Mouse (Mus musculus) kidney, adult 2 months (tissue): ENCODE measurements at regions not wholly inside any gene's neighbourhood (a gene's known extent, or its start where the extent isn't known, plus 50 kb on each side); places are given as distances from the start of the nearest gene placed in this dataset.

Source experiments
- CTCF ChIP-seq: fragments of 200-500 bp; conservative IDR thresholded peaks from 2 replicates; pipeline ENCODE4 v1.5.1; 2011; ENCODE audit warnings: low read depth, mild to moderate bottlenecking, control low read depth, low read length, moderate library complexity, mixed read lengths; ENCODE audit not compliant: insufficient read depth, insufficient read length
- POLR2A ChIP-seq: fragments of 200-500 bp; IDR thresholded peaks from one replicate; pipeline ENCODE4 v1.6.1; 2011; ENCODE audit warnings: low read depth, low read length, control low read depth

- TF ChIP-seq CTCF (no peak), POLR2A (no peak)
Measured at GRCm38 (mm10) chr14:99387581-99387980, 89.1 kb downstream of the Klf5 start.
